Mouse (Mus musculus) hindbrain, embryonic 11.5 days (tissue): ENCODE measurements around the gene Bloc1s1. TPM values are rescaled to one million over a fixed set of nuclear protein-coding genes. Genes with fewer than 3 reads are reported as not detected.

ENCODE experiments used
- ATAC-seq: fragments of 200-750 bp; cut with Nextera tagmentation; 2 replicates; pipeline ENCODE4 v1.8.0; 2017; ENCODE audit warnings: mild to moderate bottlenecking, moderate TSS enrichment, moderate library complexity; ENCODE audit not compliant: low FRiP score
- DNase-seq: peaks from one replicate; pipeline ENCODE4 v3.0.0-alpha.2; 2015; ENCODE audit warnings: low spot score
- H3K27ac ChIP-seq: fragments of 300-500 bp; sonication (generic); 2 replicates; pipeline ENCODE4 v1.5.1; 2014; ENCODE audit warnings: mild to moderate bottlenecking, low read depth, low read length
- H3K27me3 ChIP-seq: fragments of 300-500 bp; sonication (generic); 2 replicates; pipeline ENCODE4 v1.6.1; 2014; ENCODE audit warnings: mild to moderate bottlenecking, low read length, moderate library complexity, mixed read lengths; ENCODE audit not compliant: control insufficient read depth, insufficient read depth
- H3K36me3 ChIP-seq: fragments of 300-500 bp; sonication (generic); 2 replicates; pipeline ENCODE4 v1.6.1; 2014; ENCODE audit warnings: mild to moderate bottlenecking, low read length, moderate library complexity, mixed read lengths; ENCODE audit not compliant: control insufficient read depth, insufficient read depth
- H3K4me1 ChIP-seq: fragments of 300-500 bp; sonication (generic); replicated peaks from 2 replicates; pipeline ENCODE4 v1.6.1; 2014; ENCODE audit warnings: low read length, mixed read lengths; ENCODE audit not compliant: control insufficient read depth, insufficient read depth
- H3K4me2 ChIP-seq: fragments of 300-500 bp; sonication (generic); replicated peaks from 2 replicates; pipeline ENCODE4 v1.6.1; 2014; ENCODE audit warnings: mild to moderate bottlenecking, low read depth, low read length
- H3K4me3 ChIP-seq: fragments of 300-500 bp; sonication (generic); 2 replicates; pipeline ENCODE4 v1.5.1; 2014; ENCODE audit warnings: low read depth, low read length
- H3K9ac ChIP-seq: fragments of 300-500 bp; sonication (generic); 2 replicates; pipeline ENCODE4 v1.6.1; 2014; ENCODE audit warnings: low read depth, low read length
- H3K9me3 ChIP-seq: fragments of 300-500 bp; sonication (generic); 2 replicates; pipeline ENCODE4 v1.6.1; 2016; ENCODE audit warnings: low read length; ENCODE audit not compliant: control insufficient read depth
- WGBS: fragments of 180-500 bp; shearing (Covaris S2); extraction: QIAGEN DNeasy Blood & Tissue Kit; methylation state at CpG from one replicate; pipeline ENCODE4 v1.1.7; 2014; 5-methylcytosine and 5-hydroxymethylcytosine counted together
- polyA plus RNA-seq: library from polyadenylated mRNA; unstranded; fragments of >200 nt; fragmentation: Nextera tagmentation; extraction: Ambion mirVana; gene quantifications from 2 replicates; pipeline ENCODE4 v1.2.1, GENCODE M21; 2014

Gene Bloc1s1
- polyA plus RNA-seq, 1 experiment from 2014 or later, result 269 TPM

DNA sequence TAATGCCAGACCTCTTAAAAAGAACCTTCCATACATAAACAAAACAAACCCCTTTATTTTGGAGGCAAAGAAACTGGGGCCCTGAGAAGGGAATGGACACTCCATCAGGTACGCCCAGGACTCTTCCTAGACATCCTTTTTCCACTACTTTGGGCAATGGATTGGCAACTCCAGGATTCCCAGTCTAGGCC is 1.1 kb downstream of the Bloc1s1 start, which contains the start of gene Rdh5:
Gene Rdh5 (minus strand): TSS at position 67 of the 191 bp plus-strand sequence.
- ATAC-seq, result no peak
- Histone ChIP-seq H3K36me3 (no peaks in the 10 kb centered on the region), H3K4me1 (peaks cover 2% of the 10 kb centered on the region; the same call in 1 of the 2 replicates), H3K27me3 (no peaks in the 10 kb centered on the region), H3K9me3 (no peaks in the 10 kb centered on the region), H3K4me2 (peak within 1 kb of the TSS; percentile 69), H3K9ac (peak within 1 kb of the TSS; percentile 87), H3K4me3 (peak within 1 kb of the TSS; percentile 83), H3K27ac (peak within 1 kb of the TSS; percentile 82)
- DNase-seq, result no peak
- WGBS, result 5% methylated on average over 1 of the region's 1 CpGs

DNA sequence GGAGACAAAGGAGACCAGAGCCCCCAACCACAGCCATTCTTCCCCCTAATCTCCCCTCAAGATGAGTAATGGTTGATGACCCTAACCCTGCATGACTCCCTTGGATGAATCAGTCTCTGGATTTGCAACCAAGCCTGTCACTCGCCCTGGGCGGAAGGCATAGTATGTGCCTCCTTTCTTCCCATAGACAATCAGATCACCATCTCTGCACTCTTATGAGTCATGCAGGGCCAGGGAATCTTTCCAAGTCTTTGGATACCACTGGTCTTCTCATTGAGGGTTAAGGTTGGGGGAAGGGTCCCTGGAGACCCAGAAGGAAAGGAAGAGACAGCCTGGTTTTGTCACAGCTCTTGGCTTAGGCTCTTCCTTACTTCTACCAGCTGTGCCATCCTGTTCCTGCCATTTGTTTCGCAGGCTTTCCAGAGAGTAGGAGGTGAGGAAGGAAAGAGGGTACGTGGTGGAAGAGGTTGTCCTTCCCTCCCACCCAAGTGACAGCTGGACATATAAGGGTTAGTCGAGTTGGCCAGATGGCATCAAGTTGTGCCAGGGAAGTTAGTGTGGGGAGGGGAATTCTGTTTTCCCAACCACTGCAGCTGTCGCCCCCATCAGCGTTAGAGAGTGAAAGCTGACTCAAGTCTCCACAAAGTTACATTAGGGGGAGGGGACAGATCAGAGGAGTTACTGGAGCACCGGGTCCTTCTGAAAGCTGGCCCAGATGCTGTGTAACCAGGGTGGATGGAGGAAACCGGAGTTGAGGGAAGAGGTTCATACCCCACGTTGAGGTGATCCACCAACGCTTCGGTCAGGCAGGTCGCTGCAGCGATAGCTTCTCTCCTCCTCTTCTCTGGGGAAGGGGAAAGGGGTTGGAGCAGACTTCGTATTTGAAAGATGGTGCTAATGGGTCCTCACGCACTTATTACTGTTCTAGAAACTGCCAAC is 1.7 kb downstream of the Bloc1s1 start:
- DNase-seq, result no peak
- Histone ChIP-seq H3K4me1 (peaks cover 2% of the 10 kb centered on the region; the same call in 1 of the 2 replicates), H3K9ac (peak overlapping the region; percentile 87), H3K27ac (no peak overlapping the region), H3K27me3 (no peaks in the 10 kb centered on the region), H3K4me3 (peak overlapping the region; percentile 83), H3K36me3 (no peaks in the 10 kb centered on the region), H3K4me2 (peak overlapping the region; percentile 69), H3K9me3 (no peaks in the 10 kb centered on the region)
- 74% methylated on average over 16 of the region's 16 CpGs for WGBS
- ATAC-seq, result peak; percentile 2; the same call in 1 of the 2 replicates

DNA sequence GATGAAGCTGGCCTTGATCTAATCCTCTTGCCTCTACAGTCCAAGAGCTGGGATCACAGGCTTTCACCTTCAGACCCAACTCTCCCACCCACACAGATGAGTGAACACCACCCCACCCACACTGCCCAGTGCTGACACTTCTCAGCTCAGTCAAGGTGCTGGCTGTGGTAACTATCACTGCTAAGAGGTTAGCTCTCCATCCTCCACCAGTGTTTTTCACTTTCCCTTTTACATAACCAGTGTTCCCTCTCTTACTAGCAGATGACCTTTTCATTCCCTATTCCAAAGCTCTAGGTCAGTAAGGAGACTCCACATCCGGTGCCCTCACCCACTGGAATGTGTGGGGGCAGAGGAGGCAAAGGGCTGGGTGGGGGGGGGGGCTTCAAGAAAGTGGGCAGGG is 2.6 kb downstream of the Bloc1s1 start:
- WGBS, result 59% methylated on average over 1 of the region's 1 CpGs
- DNase-seq (no peak), ATAC-seq (no peak)
- Histone ChIP-seq H3K4me2 (no peak overlapping the region; the same call in 1 of the 2 replicates), H3K4me3 (no peak overlapping the region), H3K9me3 (no peaks in the 10 kb centered on the region), H3K9ac (no peak overlapping the region), H3K4me1 (peaks cover 2% of the 10 kb centered on the region; the same call in 1 of the 2 replicates), H3K27ac (no peak overlapping the region), H3K27me3 (no peaks in the 10 kb centered on the region), H3K36me3 (no peaks in the 10 kb centered on the region)

DNA sequence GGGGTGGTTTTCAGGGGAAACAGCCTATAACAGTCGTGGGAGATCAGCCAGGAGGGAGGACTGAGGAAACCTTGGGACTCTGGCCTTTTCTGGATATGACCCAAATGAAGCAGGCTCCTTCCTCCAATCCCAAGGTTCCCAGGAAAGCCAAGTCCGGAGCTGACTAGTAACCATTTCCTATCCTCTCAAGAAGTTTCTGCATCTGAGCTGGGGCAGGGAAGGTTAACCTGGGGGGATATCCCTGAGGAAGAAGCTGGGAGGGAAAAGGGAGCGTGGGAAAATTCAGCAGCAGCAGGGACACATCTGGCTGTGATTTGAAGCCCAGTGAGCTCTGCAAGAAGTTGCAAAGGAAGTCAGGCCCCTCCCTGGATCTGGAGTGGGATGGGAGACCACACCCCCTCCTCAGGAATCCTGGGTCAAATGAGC is 3.1 kb downstream of the Bloc1s1 start:
- 74% methylated on average over 3 of the region's 3 CpGs for WGBS
- no peak overlapping the region for H3K4me3 ChIP-seq
- no peak for ATAC-seq

DNA sequence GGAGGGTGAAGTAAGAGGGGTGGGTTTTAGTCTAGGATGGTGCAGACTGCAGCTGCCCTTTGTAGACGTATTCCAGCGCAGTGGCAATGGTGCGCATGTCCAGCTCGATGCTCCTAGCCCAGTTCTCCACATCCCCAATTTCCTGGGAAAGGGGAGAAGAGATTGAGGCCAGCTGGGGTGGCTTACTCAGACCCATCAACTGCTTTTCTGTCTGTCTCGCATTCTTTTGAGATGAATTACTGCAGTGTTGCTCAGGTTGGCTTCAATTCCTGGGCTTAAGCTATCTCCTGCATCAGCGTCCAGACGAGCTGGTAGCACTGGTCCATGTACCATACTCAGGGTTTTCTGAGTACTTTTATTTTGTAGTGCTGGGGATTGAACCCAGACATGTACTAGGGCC is 3.9 kb downstream of the Bloc1s1 start:
- no peak overlapping the region for H3K9ac ChIP-seq
- no peak overlapping the region for H3K4me2 ChIP-seq
- H3K4me3 ChIP-seq, result no peak overlapping the region
- H3K9me3 ChIP-seq, result no peaks in the 10 kb centered on the region
- ATAC-seq (no peak), DNase-seq (no peak)
- no peak overlapping the region for H3K27ac ChIP-seq
- peaks cover 2% of the 10 kb centered on the region; the same call in 1 of the 2 replicates for H3K4me1 ChIP-seq
- H3K36me3 ChIP-seq, result no peaks in the 10 kb centered on the region
- H3K27me3 ChIP-seq, result no peaks in the 10 kb centered on the region
- 85% methylated on average over 7 of the region's 7 CpGs for WGBS

More for the DNA sequence above, 3.1 kb downstream of the Bloc1s1 start:
- no peaks in the 10 kb centered on the region for H3K9me3 ChIP-seq
- H3K27ac ChIP-seq, result no peak overlapping the region
- H3K36me3 ChIP-seq, result no peaks in the 10 kb centered on the region
- H3K9ac ChIP-seq, result no peak overlapping the region
- H3K27me3 ChIP-seq, result no peaks in the 10 kb centered on the region
- DNase-seq, result no peak
- H3K4me2 ChIP-seq, result no peak overlapping the region
- peaks cover 2% of the 10 kb centered on the region; the same call in 1 of the 2 replicates for H3K4me1 ChIP-seq

DNA sequence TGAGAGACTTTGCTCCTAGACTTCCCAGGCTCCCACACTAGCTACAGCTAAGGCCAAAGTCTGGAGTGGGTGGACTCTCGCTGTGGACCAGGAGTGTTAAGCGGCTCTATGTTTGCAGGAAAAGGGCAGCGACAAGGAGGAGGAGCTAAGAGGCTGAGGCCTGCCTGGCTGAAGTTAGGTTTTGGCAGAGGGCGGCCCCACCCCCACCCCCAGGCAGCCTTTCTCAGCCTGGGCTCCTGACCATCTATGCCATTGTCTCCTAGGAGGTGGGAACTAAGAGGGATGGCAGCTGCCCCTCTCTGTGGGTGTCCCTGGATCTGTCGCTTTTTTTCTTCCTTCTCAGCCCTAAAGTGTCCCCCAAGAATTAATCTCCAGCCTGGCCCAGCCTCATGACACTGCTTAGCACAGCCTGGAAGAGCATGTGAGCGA is 4.6 kb downstream of the Bloc1s1 start:
- Histone ChIP-seq H3K4me3 (no peak overlapping the region), H3K9ac (no peak overlapping the region), H3K27ac (no peak overlapping the region), H3K4me2 (no peak overlapping the region), H3K4me1 (peaks cover 2% of the 10 kb centered on the region; the same call in 1 of the 2 replicates), H3K9me3 (no peaks in the 10 kb centered on the region), H3K36me3 (no peaks in the 10 kb centered on the region), H3K27me3 (no peaks in the 10 kb centered on the region)
- ATAC-seq (0 out of 2 replicates have a peak, but pooled peaks have one; percentile 0), DNase-seq (no peak)
- WGBS, result 13% methylated on average over 6 of the region's 6 CpGs

DNA sequence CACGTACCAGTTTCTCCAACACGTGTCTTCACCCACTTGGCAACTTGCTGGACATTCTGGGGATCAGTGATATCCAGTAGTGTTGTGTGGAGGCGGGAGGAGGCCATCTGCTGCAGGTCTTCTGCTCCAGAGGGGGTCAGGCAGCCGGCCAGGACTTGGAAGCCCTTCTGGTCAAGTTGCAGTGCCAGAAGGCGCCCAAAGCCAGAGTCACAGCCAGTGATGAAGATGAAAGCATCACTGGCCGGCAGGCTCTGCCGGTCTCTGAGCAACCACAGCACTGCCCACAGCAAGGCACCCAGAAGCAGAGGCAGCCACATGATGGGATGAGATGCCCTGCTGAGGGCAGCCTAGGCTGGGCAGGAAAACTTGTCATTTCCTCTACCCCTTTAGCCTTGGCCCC is 5.6 kb downstream of the Bloc1s1 start:
- DNase-seq (no peak), ATAC-seq (no peak)
- Histone ChIP-seq H3K27ac (no peak overlapping the region), H3K4me3 (no peak overlapping the region), H3K36me3 (no peaks in the 10 kb centered on the region), H3K4me1 (0 out of 2 replicates have a peak, but pooled peaks cover 4% of the 10 kb centered on the region), H3K4me2 (no peak overlapping the region), H3K9me3 (no peaks in the 10 kb centered on the region), H3K27me3 (no peaks in the 10 kb centered on the region), H3K9ac (no peak overlapping the region)
- WGBS, result 73% methylated on average over 7 of the region's 7 CpGs

DNA sequence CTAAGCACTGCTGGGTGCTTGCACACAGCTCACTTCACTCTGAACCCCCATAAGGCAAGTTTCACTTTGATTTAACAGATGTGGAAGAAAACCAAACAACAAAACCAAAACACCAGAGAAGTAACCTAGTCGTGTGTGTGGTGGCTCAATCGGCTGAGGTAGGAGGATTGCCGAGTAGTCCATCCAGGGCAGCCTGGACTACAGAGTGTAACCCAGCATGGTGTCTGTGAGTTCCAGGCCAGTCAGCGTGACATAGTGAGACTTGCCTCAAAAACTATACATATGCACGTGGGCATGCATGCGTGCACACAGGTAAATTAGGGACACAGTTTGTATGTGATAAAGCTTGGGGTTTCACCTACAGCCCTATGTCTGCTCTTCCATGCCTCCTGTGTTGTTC is 6.4 kb downstream of the Bloc1s1 start:
- H3K36me3 ChIP-seq, result no peaks in the 10 kb centered on the region
- H3K9ac ChIP-seq, result no peak overlapping the region
- no peak overlapping the region for H3K27ac ChIP-seq
- no peaks in the 10 kb centered on the region for H3K27me3 ChIP-seq
- DNase-seq (no peak), ATAC-seq (no peak)
- no peak overlapping the region for H3K4me2 ChIP-seq
- H3K4me1 ChIP-seq, result 0 out of 2 replicates have a peak, but pooled peaks cover 4% of the 10 kb centered on the region
- no peaks in the 10 kb centered on the region for H3K9me3 ChIP-seq
- no peak overlapping the region for H3K4me3 ChIP-seq
- WGBS, result 88% methylated on average over 6 of the region's 6 CpGs

DNA sequence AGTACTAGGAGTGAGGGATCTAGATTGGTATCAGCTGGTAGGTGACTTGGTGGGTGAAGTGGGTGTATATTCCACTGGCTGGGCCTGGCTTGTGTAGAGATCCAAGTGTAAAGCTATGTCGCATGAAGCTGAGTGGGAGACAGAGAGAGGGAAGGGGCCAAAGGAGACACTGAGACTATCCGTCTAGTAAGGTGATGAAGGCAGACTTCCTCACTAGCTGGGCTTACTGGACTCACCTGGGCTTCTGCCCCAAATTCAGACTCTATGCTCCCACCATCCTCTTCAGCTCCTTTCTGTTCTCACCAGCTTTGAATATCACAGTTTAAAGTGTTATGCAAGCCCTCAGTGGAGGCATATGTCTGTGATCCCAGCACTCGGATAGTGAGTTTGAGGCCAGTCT is 7.2 kb downstream of the Bloc1s1 start:
- WGBS, result 99% methylated on average over 3 of the region's 3 CpGs
- Histone ChIP-seq H3K4me3 (no peak overlapping the region), H3K4me2 (no peak overlapping the region), H3K27me3 (no peaks in the 10 kb centered on the region), H3K36me3 (no peaks in the 10 kb centered on the region), H3K9ac (no peak overlapping the region), H3K4me1 (0 out of 2 replicates have a peak, but pooled peaks cover 2% of the 10 kb centered on the region), H3K27ac (no peak overlapping the region), H3K9me3 (no peaks in the 10 kb centered on the region)
- ATAC-seq, result no peak
- DNase-seq, result no peak
